Mouse (Mus musculus) hindbrain, postnatal 0 days (tissue): Measurements from ENCODE around the gene Slc12a8. TPM values are rescaled to one million over a fixed set of nuclear protein-coding genes. Genes with fewer than 3 reads are reported as not detected.
A peak's percentile ranks its signal among the peaks of the same experiment; 100 is the strongest.

ENCODE experiments used
- ATAC-seq: fragments of 200-750 bp; cut with Nextera tagmentation; 2 replicates; pipeline ENCODE4 v1.8.0; 2017; ENCODE audit warnings: mild to moderate bottlenecking, moderate TSS enrichment, moderate library complexity
- DNase-seq: peaks from one replicate; pipeline ENCODE4 v3.0.0-alpha.2; 2015; ENCODE audit warnings: low spot score
- H3K27ac ChIP-seq: fragments of 300-500 bp; sonication (generic); 2 replicates; pipeline ENCODE4 v1.5.1; 2014; ENCODE audit warnings: mild to moderate bottlenecking
- H3K27me3 ChIP-seq: fragments of 300-500 bp; sonication (generic); 2 replicates; pipeline ENCODE4 v1.6.1; 2014; ENCODE audit warnings: low read length, mixed read lengths; ENCODE audit not compliant: insufficient read depth
- H3K36me3 ChIP-seq: fragments of 300-500 bp; sonication (generic); 2 replicates; pipeline ENCODE4 v1.6.1; 2014; ENCODE audit warnings: low read length, mixed read lengths; ENCODE audit not compliant: insufficient read depth
- H3K4me1 ChIP-seq: fragments of 300-500 bp; sonication (generic); 2 replicates; pipeline ENCODE4 v1.6.1; 2014; ENCODE audit warnings: antibody characterized with exemption, low read length, mixed read lengths; ENCODE audit not compliant: insufficient read depth
- H3K4me2 ChIP-seq: fragments of 300-500 bp; sonication (generic); 2 replicates; pipeline ENCODE4 v1.6.1; 2014; ENCODE audit warnings: low read depth, mild to moderate bottlenecking, low read length, moderate library complexity, mixed read lengths
- H3K4me3 ChIP-seq: fragments of 300-500 bp; sonication (generic); 2 replicates; pipeline ENCODE4 v1.5.1; 2014; ENCODE audit warnings: low read length
- H3K9ac ChIP-seq: fragments of 300-500 bp; sonication (generic); replicated peaks from 2 replicates; pipeline ENCODE4 v1.6.1; 2014; ENCODE audit warnings: mild to moderate bottlenecking, low read length, moderate library complexity, mixed read lengths
- H3K9me3 ChIP-seq: fragments of 300-500 bp; sonication (generic); 2 replicates; pipeline ENCODE4 v1.6.1; 2016; ENCODE audit warnings: low read length, mixed read lengths
- CTCF ChIP-seq: IDR thresholded peaks from 2 replicates; pipeline ENCODE4 v1.5.1; 2016; ENCODE audit warnings: antibody characterized with exemption, control low read depth, low read depth
- WGBS: fragments of 180-500 bp; shearing (Covaris S2); extraction: QIAGEN DNeasy Blood & Tissue Kit; methylation state at CpG from one replicate; pipeline ENCODE4 v1.1.7; 2014; 5-methylcytosine and 5-hydroxymethylcytosine counted together
- polyA plus RNA-seq: library from polyadenylated mRNA; unstranded; fragments of >200 nt; fragmentation: Nextera tagmentation; extraction: Ambion mirVana; gene quantifications from 2 replicates; pipeline ENCODE4 v1.2.1, GENCODE M21; 2015
- total RNA-seq: library from RNA; depleted of rRNA; stranded (reverse); fragments of >200 nt; gene quantifications from 2 replicates; pipeline ENCODE4 v1.2.3, GENCODE M21; 2014

The Slc12a8 gene
- total and polyA plus RNA-seq, 2 experiments from 2014 or later: 1.2 to 1.6 TPM

DNA sequence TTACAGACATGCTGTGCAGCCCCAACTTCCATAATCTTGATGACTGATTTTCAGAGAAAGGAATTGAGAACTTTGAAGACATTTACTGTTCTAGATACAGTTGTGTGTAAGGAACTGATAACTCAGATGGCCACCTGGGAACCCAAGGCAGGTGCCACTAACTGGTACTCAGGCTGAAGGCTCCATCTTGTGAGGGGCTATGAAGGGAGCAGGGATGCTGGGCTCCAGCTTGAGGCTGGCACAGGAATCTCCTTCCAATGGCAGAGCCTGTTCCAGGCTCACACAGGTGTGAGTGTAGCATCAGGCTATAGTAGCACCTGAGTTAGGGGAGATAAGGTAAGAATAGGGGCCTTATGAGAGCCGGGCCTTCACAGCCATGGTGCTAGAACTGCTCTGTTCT lies 168.9 kb downstream of the Slc12a8 start:
- Histone ChIP-seq H3K36me3 (no peaks in the 10 kb centered on the region), H3K4me3 (peak overlapping the region; percentile 7; the same call in 1 of the 2 replicates), H3K4me1 (peaks cover 8% of the 10 kb centered on the region), H3K9ac (no peak overlapping the region), H3K27ac (no peak overlapping the region), H3K9me3 (no peaks in the 10 kb centered on the region), H3K4me2 (peak overlapping the region; percentile 96), H3K27me3 (no peaks in the 10 kb centered on the region)
- TF ChIP-seq CTCF: no peak
- 80% methylated on average over 1 of the region's 1 CpGs for WGBS
- no peak for DNase-seq
- ATAC-seq: no peak

DNA sequence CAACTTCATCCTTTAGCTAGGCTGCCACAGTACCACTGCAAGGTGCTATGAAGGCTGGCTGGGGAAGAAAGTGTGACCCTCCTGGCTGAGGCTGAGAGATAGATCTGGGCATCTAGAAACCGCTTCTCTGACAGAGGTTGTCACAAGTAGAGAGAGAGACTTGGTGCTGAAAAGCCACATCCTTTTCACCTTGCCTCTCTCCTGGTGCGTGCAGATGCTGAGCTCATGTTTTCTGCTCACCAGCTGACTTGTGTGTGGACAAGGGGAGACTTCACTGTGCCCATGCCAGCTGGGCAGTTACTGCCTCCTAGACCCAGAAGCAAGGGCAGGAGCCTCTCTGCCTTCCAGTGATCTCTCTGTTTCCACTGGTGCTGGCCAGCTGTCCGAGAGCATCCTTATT lies 170.6 kb downstream of the Slc12a8 start:
- Histone ChIP-seq H3K4me3 (no peak overlapping the region; the same call in 1 of the 2 replicates), H3K36me3 (no peaks in the 10 kb centered on the region), H3K27me3 (no peaks in the 10 kb centered on the region), H3K27ac (no peak overlapping the region), H3K9ac (no peak overlapping the region), H3K9me3 (no peaks in the 10 kb centered on the region), H3K4me2 (peak overlapping the region; percentile 96), H3K4me1 (peaks cover 11% of the 10 kb centered on the region)
- no peak for DNase-seq
- 65% methylated on average over 3 of the region's 3 CpGs for WGBS
- no peak for TF ChIP-seq CTCF
- no peak for ATAC-seq

DNA sequence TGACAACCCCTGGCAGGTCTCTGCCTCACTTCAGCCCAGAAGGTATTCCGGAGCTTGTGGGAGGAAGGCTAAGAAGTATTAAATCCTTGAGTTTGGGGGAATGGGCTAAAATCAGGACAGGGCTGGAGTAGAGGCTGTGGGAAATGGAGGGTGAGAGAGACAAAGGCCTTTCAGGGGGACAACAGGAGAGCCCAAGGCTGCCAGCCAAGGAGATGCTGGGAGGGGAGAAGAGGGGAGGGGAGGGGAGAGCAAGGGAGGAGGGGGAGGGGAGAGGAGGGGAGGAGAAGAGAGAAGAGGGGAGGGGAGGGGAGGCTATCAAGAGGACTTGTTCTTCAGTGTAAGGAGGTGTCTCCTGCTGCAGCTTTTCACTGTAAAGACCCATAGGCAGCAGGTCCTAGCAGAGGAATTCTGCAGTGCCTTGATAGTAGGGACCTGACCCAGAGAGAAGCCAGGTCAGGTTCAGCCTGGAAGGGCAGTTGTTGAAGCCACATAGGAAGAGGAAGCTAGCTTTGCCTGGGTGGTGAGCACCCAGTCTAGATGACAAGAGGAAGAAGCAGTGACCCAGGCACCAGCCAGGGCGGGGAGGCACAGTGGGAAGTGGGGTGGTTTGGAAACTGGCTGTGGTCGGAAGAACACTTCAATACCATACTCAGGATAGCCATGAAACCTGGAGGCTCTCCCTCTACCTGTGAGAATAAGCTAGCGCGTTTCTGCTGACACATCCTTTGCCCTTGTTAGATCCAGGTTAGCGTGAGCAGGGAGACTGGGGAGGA lies 174.0 kb downstream of the Slc12a8 start:
- DNase-seq (no peak), ATAC-seq (no peak)
- Histone ChIP-seq H3K36me3 (no peaks in the 10 kb centered on the region), H3K27ac (peak overlapping the region; percentile 22; the same call in 1 of the 2 replicates), H3K4me3 (no peak overlapping the region), H3K4me1 (peaks cover 13% of the 10 kb centered on the region), H3K4me2 (no peak overlapping the region), H3K27me3 (no peaks in the 10 kb centered on the region), H3K9ac (no peak overlapping the region), H3K9me3 (no peaks in the 10 kb centered on the region)
- no peak for TF ChIP-seq CTCF
- WGBS: 83% methylated on average over 6 of the region's 6 CpGs

DNA sequence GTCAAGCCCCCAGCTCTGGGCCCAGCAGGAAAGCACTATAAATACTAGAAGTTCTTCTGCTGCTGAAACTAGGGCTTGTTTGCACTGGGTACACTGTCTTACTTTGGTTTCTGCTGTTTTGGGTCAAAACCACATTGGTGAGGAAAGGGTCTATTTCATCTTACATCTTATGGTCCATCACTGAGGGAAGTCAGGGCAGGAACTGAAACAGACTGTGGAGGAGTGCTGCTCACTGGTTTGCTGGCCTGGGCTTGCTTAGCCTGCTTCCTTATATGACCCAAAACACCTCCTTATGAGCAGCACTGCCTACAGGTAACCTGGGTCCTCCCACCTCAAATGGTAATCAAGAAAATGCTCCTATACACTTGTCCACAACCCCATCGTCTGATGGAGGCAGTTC lies 176.4 kb downstream of the Slc12a8 start:
- WGBS: 92% methylated on average over 1 of the region's 1 CpGs
- DNase-seq (no peak), ATAC-seq (no peak)
- Histone ChIP-seq H3K9ac (no peak overlapping the region), H3K27me3 (no peaks in the 10 kb centered on the region), H3K4me2 (no peak overlapping the region), H3K4me3 (no peak overlapping the region), H3K9me3 (no peaks in the 10 kb centered on the region), H3K4me1 (peaks cover 17% of the 10 kb centered on the region), H3K36me3 (no peaks in the 10 kb centered on the region), H3K27ac (no peak overlapping the region)
- TF ChIP-seq CTCF: no peak

DNA sequence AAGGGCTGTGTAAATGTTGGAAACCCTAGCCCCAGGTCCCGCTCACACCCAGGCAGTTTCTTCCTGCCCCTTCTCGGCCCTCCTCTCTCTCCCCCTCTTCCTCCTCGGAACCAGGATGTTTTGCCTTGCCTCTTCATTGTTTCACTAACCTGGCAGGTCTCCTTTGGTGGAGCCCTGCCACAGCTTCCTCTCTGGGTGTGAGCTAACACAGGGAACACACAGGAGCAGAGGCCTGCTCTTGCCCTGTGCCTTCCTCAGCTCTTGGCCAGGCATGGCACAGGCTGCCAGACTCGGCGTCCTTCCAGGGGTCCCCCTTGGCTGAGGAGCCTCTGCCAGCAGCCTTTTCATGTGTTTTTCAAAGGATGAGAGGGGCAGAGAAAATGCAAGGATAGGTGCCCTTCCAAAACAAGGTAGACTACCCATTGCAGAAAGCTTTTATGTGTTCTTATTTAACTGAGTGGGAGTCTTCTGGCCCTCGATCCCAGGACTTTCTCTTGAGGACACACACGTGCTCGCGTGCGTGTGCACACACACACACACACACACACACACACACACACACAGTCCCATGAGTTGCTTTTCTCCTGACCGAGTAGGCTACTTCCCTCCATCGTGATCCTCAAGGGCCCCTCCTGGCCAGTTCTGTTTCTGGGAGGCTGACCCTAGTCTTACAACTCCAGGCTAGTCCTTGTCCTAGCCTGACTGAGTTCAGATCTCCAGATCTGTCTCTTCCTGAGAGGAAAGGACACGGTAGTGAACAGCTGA lies 179.9 kb downstream of the Slc12a8 start:
- Histone ChIP-seq H3K4me1 (peaks cover 10% of the 10 kb centered on the region), H3K9ac (no peak overlapping the region), H3K27ac (peak overlapping the region; percentile 17), H3K9me3 (no peaks in the 10 kb centered on the region), H3K27me3 (no peaks in the 10 kb centered on the region), H3K4me2 (no peak overlapping the region), H3K36me3 (no peaks in the 10 kb centered on the region), H3K4me3 (no peak overlapping the region)
- ATAC-seq: peak; percentile 66; the same call in 1 of the 2 replicates
- peak; percentile 73 for DNase-seq
- no peak for TF ChIP-seq CTCF
- 59% methylated on average over 13 of the region's 13 CpGs for WGBS

DNA sequence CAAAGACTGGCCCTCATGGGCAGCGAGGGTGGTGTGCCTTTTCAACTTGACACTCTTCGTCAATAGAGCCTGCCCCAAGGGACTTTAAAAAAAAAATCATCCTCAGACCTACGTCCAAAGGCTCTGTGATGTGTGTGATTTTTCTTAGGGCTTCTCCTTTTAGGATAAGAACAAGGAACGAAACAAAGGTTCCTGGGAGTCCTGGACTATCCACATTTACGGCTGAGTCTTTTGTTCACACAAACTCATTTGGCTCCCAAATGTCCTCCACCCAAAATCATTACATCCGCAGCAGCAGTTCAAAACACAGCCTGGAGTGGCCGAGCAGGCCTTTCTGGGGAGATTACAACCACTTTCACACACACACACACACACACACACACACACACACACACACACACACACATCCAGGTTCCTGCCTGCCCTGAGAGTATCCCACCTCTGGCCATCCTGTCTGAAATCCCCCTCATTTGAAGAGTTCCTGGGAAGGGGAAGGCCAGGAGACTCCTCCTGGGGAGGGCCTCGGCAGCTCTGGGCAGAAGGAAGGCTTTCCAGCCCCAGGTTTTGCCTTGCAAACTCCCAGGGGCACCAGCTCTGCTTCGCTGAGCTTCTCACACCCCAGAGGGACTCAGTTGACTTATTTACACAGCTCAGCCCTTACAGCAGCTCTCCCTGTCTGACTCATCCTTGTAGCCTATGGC lies 180.6 kb downstream of the Slc12a8 start:
- Histone ChIP-seq H3K4me2 (no peak overlapping the region), H3K4me3 (no peak overlapping the region)
- no peak for ATAC-seq

More for the DNA sequence above, 180.6 kb downstream of the Slc12a8 start:
- TF ChIP-seq CTCF: no peak
- Histone ChIP-seq H3K27ac (peak overlapping the region; percentile 37; the same call in 1 of the 2 replicates), H3K4me1 (peaks cover 10% of the 10 kb centered on the region), H3K9me3 (no peaks in the 10 kb centered on the region), H3K27me3 (no peaks in the 10 kb centered on the region), H3K9ac (no peak overlapping the region), H3K36me3 (no peaks in the 10 kb centered on the region)
- DNase-seq: no peak
- 36% methylated on average over 9 of the region's 9 CpGs for WGBS
